Mouse (Mus musculus) lung, adult 2 months (tissue): ENCODE measurements around the gene Vps37c. TPM values are rescaled to one million over a fixed set of nuclear protein-coding genes. Genes with fewer than 3 reads are reported as not detected.

ENCODE experiments used
- DNase-seq: peaks from one replicate; pipeline ENCODE4 v3.0.0; 2022
- H3K4me1 ChIP-seq: fragments of 200-500 bp; 2 replicates; pipeline ENCODE4 v1.6.1; 2011; ENCODE audit warnings: low read length; ENCODE audit not compliant: control insufficient read depth, insufficient read depth
- H3K4me3 ChIP-seq: fragments of 200-500 bp; replicated peaks from 2 replicates; pipeline ENCODE3; 2011; ENCODE audit warnings: low read depth, mild to moderate bottlenecking, control low read depth, low read length; ENCODE audit errors: extremely low read depth
- CTCF ChIP-seq: fragments of 200-500 bp; IDR thresholded peaks from 2 replicates; pipeline ENCODE4 v1.5.1; 2011; ENCODE audit warnings: mild to moderate bottlenecking, low read length, control low read depth; ENCODE audit not compliant: insufficient read depth
- POLR2A ChIP-seq: fragments of 200-500 bp; IDR thresholded peaks from 2 replicates; pipeline ENCODE4 v1.6.1; 2011; ENCODE audit warnings: low read depth, mild to moderate bottlenecking, control low read depth, low read length, borderline replicate concordance; ENCODE audit errors: extremely low read depth
- WGBS: fragments of 180-500 bp; shearing (Covaris S2); methylation state at CpG from one replicate; pipeline ENCODE4 v1.1.7; 2018; 5-methylcytosine and 5-hydroxymethylcytosine counted together
- polyA plus RNA-seq: library from polyadenylated mRNA; depleted of rRNA; stranded (reverse); fragments of >200 nt; gene quantifications from 2 replicates; pipeline ENCODE4 v1.2.3, GENCODE M21; 2012

Vps37c gene
- polyA plus RNA-seq, 1 experiment = 39.3 TPM

GRCm38 (mm10) chr19:10665093-10665492, 23.4 kb upstream of the Vps37c start:
- Histone ChIP-seq H3K4me1 (no peaks in the 10 kb centered on the region), H3K4me3 (no peak overlapping the region)
- no peak for TF ChIP-seq POLR2A
- TF ChIP-seq CTCF = no peak
- WGBS = 50% methylated on average over 3 of the region's 3 CpGs
- no peak for DNase-seq

GRCm38 (mm10) chr19:10665499-10665898, 23.0 kb upstream of the Vps37c start:
- WGBS = 11% methylated on average over 2 of the region's 2 CpGs
- H3K4me1 ChIP-seq = no peaks in the 10 kb centered on the region
- no peak overlapping the region for H3K4me3 ChIP-seq
- TF ChIP-seq CTCF (peak; percentile 96), POLR2A (no peak)
- DNase-seq = peak; percentile 47

GRCm38 (mm10) chr19:10671319-10671718, 17.2 kb upstream of the Vps37c start:
- Histone ChIP-seq H3K4me3 (no peak overlapping the region), H3K4me1 (no peaks in the 10 kb centered on the region)
- no peak for DNase-seq
- WGBS = 83% methylated on average over 4 of the region's 4 CpGs
- no peak for TF ChIP-seq CTCF
- no peak for TF ChIP-seq POLR2A

- Histone ChIP-seq H3K4me3 (no peak overlapping the region), H3K4me1 (no peaks in the 10 kb centered on the region)
- TF ChIP-seq CTCF (no peak), POLR2A (no peak)
- whole genome bisulfite sequencing = 65% methylated on average over 9 of the region's 9 CpGs
- no peak for DNase-seq
Observed at GRCm38 (mm10) chr19:10671854-10672417, 16.6 kb upstream of the Vps37c start.

- no peak for DNase-seq
- Histone ChIP-seq H3K4me3 (no peak overlapping the region), H3K4me1 (no peaks in the 10 kb centered on the region)
- TF ChIP-seq CTCF (no peak), POLR2A (no peak)
- WGBS = 67% methylated on average over 1 of the region's 1 CpGs
Observed at GRCm38 (mm10) chr19:10673275-10673674, 15.3 kb upstream of the Vps37c start.

GRCm38 (mm10) chr19:10676656-10677055, 11.9 kb upstream of the Vps37c start:
- WGBS = 70% methylated on average over 16 of the region's 16 CpGs
- TF ChIP-seq POLR2A = no peak
- TF ChIP-seq CTCF = no peak
- no peaks in the 10 kb centered on the region for H3K4me1 ChIP-seq
- no peak overlapping the region for H3K4me3 ChIP-seq
- DNase-seq = no peak

- no peak within 1 kb of the TSS for H3K4me3 ChIP-seq
- WGBS = 21% methylated on average over 6 of the region's 6 CpGs
- no peaks in the 10 kb centered on the region for H3K4me1 ChIP-seq
- peak; percentile 85 for DNase-seq
- TF ChIP-seq POLR2A = no peak
- TF ChIP-seq CTCF = peak; percentile 98
Observed at GRCm38 (mm10) chr19:10677915-10678771, 10.4 kb upstream of the Vps37c start, which contains the start of gene Pga5. Gene Pga5 (minus strand): TSS chr19:10678071.

- 69% methylated on average over 1 of the region's 1 CpGs for WGBS
- DNase-seq = no peak
- Histone ChIP-seq H3K4me1 (no peaks in the 10 kb centered on the region), H3K4me3 (no peak overlapping the region)
- TF ChIP-seq POLR2A = no peak
- no peak for TF ChIP-seq CTCF
Observed at GRCm38 (mm10) chr19:10678772-10679067, 9.8 kb upstream of the Vps37c start.

- 38% methylated on average over 4 of the region's 4 CpGs for WGBS
- no peak for TF ChIP-seq POLR2A
- no peak for TF ChIP-seq CTCF
- no peak for DNase-seq
- no peak overlapping the region for H3K4me3 ChIP-seq
- H3K4me1 ChIP-seq = no peaks in the 10 kb centered on the region
Observed at GRCm38 (mm10) chr19:10681571-10681970, 7.0 kb upstream of the Vps37c start.

GRCm38 (mm10) chr19:10685081-10685480, 3.5 kb upstream of the Vps37c start:
- no peak overlapping the region for H3K4me3 ChIP-seq
- peaks cover 9% of the 10 kb centered on the region for H3K4me1 ChIP-seq
- DNase-seq = no peak
- TF ChIP-seq POLR2A (no peak), CTCF (no peak)
- WGBS = 88% methylated on average over 9 of the region's 9 CpGs
